Mouse (Mus musculus): ENCODE results near the gene Mzf1.

DNA sequence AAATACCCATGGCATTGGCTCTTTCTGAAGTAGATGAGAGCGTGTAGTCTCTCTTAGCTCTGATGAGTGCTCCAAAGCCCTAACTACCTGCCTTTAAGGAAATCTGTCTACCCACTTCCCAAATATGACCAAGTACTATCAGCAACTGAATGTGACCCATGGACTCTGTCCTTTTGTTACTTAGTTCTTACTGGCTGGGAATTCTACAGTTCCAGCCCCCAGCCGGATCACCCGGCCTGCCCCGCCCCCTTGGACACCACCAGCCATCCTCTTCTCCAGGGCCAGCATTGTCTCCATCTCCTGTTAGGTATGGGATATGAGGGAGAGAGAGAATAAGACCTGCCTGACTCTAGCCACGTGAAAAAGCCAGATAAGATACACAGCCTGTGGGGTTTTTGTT lies 56.5 kb downstream of the Mzf1 start, which contains the start of gene Slc27a5:
- no peak for TF ChIP-seq CTCF (IDR thresholded peaks at IDR 0.05; ENCODE audit: control insufficient read depth, insufficient read depth, insufficient replicate concordance, low read depth, low read length)
- no peak for TF ChIP-seq POLR2A (IDR thresholded peaks at IDR 0.05; ENCODE audit: control insufficient read depth, low read depth, low read length)
